Mouse (Mus musculus) spleen, adult 2 months (tissue): ENCODE results near the gene Kif28. TPM values are rescaled to one million over a fixed set of nuclear protein-coding genes. Genes with fewer than 3 reads are reported as not detected.
"Not testable (repeated sequence)": the region's sequence is repeated elsewhere in the genome, so short reads cannot be mapped to it uniquely, and the experiment has no call there.

Experiments
- DNase-seq, 2 experiments: peaks; one replicate each; pipeline versions ENCODE4 v3.0.0 to v3.0.0-alpha.2; 2012 to 2021; ENCODE audit warnings: low spot score in 2 of 2, low read depth in 1 of 2
- H3K27ac ChIP-seq: fragments of 200-500 bp; 2 replicates; pipeline ENCODE4 v1.5.1; 2012; ENCODE audit warnings: low read length, inconsistent platforms; ENCODE audit not compliant: insufficient read depth
- H3K27me3 ChIP-seq: fragments of 200-500 bp; 2 replicates; pipeline ENCODE4 v1.6.1; 2012; ENCODE audit warnings: mild to moderate bottlenecking, moderate library complexity, low read length, inconsistent platforms; ENCODE audit not compliant: control insufficient read depth, insufficient read depth
- H3K36me3 ChIP-seq: fragments of 200-500 bp; 2 replicates; pipeline ENCODE4 v1.6.1; 2012; ENCODE audit warnings: mild to moderate bottlenecking, low read length, inconsistent platforms; ENCODE audit not compliant: control insufficient read depth, insufficient read depth
- H3K4me1 ChIP-seq: fragments of 200-500 bp; 2 replicates; pipeline ENCODE4 v1.6.1; 2011; ENCODE audit warnings: inconsistent platforms; ENCODE audit not compliant: control insufficient read depth, insufficient read depth, insufficient read length
- H3K4me3 ChIP-seq: fragments of 200-500 bp; 2 replicates; pipeline ENCODE4 v1.5.1; 2011; ENCODE audit warnings: mild to moderate bottlenecking, inconsistent platforms; ENCODE audit not compliant: insufficient read depth, insufficient read length; ENCODE audit errors: extremely low read depth
- CTCF ChIP-seq: fragments of 200-500 bp; IDR thresholded peaks from 2 replicates; pipeline ENCODE4 v1.5.1; 2011; ENCODE audit warnings: mild to moderate bottlenecking, inconsistent platforms; ENCODE audit not compliant: insufficient read depth, insufficient read length, insufficient replicate concordance; ENCODE audit errors: extremely low read depth
- POLR2A ChIP-seq: fragments of 200-500 bp; IDR thresholded peaks from 2 replicates; pipeline ENCODE4 v1.6.1; 2011; ENCODE audit warnings: low read depth, low read length, inconsistent platforms
- WGBS: fragments of 180-500 bp; shearing (Covaris S2); methylation state at CpG from one replicate; pipeline ENCODE4 v1.1.7; 2018; 5-methylcytosine and 5-hydroxymethylcytosine counted together
- polyA plus RNA-seq: library from polyadenylated mRNA; depleted of rRNA; stranded (reverse); fragments of >200 nt; gene quantifications from 2 replicates; pipeline ENCODE4 v1.2.3, GENCODE M21; 2012; rRNA removed

Gene Kif28
- polyA plus RNA-seq, 1 experiment, result not detected

- Histone ChIP-seq H3K4me1 (no peaks in the 10 kb centered on the region), H3K4me3 (no peak overlapping the region), H3K27ac (no peak overlapping the region), H3K27me3 (no peaks in the 10 kb centered on the region), H3K36me3 (no peaks in the 10 kb centered on the region)
- DNase-seq, result no peak
- WGBS, result 31% methylated on average over 4 of the region's 4 CpGs
- TF ChIP-seq POLR2A (no peak), CTCF (no peak)
Measured at GRCm38 (mm10) chr1:179650284-179650683, 94.8 kb downstream of the Kif28 start.

- Histone ChIP-seq H3K27me3 (no peaks in the 10 kb centered on the region), H3K4me3 (no peak overlapping the region), H3K4me1 (no peaks in the 10 kb centered on the region), H3K27ac (no peak overlapping the region), H3K36me3 (no peaks in the 10 kb centered on the region)
- TF ChIP-seq CTCF (no peak), POLR2A (no peak)
- DNase-seq, result no peak
- 79% methylated on average over 3 of the region's 3 CpGs for WGBS
Measured at GRCm38 (mm10) chr1:179649324-179649723, 95.7 kb downstream of the Kif28 start.

GRCm38 (mm10) chr1:179648678-179649077, 96.4 kb downstream of the Kif28 start:
- not testable (repeated sequence) for H3K27ac ChIP-seq, H3K4me1 ChIP-seq, H3K4me3 ChIP-seq, H3K36me3 ChIP-seq, DNase-seq, H3K27me3 ChIP-seq
- WGBS, result 84% methylated on average over 5 of the region's 5 CpGs

- no peak for DNase-seq
- H3K36me3 ChIP-seq, result no peaks in the 10 kb centered on the region
- H3K4me3 ChIP-seq, result no peak overlapping the region
- TF ChIP-seq CTCF, result no peak
- no peak for TF ChIP-seq POLR2A
- H3K4me1 ChIP-seq, result no peaks in the 10 kb centered on the region
- 21% methylated on average over 4 of the region's 4 CpGs for WGBS
- H3K27me3 ChIP-seq, result no peaks in the 10 kb centered on the region
- no peak overlapping the region for H3K27ac ChIP-seq
Measured at GRCm38 (mm10) chr1:179645980-179646268, 99.1 kb downstream of the Kif28 start.

Other genes starting within 250 kb of the Kif28 start
- 2.6 and 3.6 TPM in 2 replicates for gene Smyd3, start 227.2 kb downstream of the Kif28 start, polyA plus RNA-seq
- gene Tfb2m, start 199.0 kb downstream of the Kif28 start, polyA plus RNA-seq, result 4.4 TPM in 2 replicates
- gene Cnst, start 198.9 kb downstream of the Kif28 start, polyA plus RNA-seq, result 7.2 and 9.3 TPM in 2 replicates
- gene Sccpdh, start 77.1 kb downstream of the Kif28 start, polyA plus RNA-seq, result 1.4 and 1.8 TPM in 2 replicates
- not detected in 2 replicates for gene Gm10518, start 58.1 kb upstream of the Kif28 start, polyA plus RNA-seq
- 5.6 and 6.4 TPM in 2 replicates for gene Ahctf1, start 58.4 kb upstream of the Kif28 start, polyA plus RNA-seq
- 2.8 and 3.6 TPM in 2 replicates for gene Cdc42bpa, start 215.2 kb upstream of the Kif28 start, polyA plus RNA-seq